Mouse (Mus musculus) midbrain, embryonic 10.5 days (tissue): Measurements from ENCODE around the gene Iqcf1. TPM values are rescaled to one million over a fixed set of nuclear protein-coding genes. Genes with fewer than 3 reads are reported as not detected.
A peak's percentile ranks its signal among the peaks of the same experiment; 100 is the strongest.
"Not testable (repeated sequence)": the region's sequence is repeated elsewhere in the genome, so short reads cannot be mapped to it uniquely, and the experiment has no call there.

Experiments used
- DNase-seq: peaks from one replicate; pipeline ENCODE4 v3.0.0-alpha.2; 2017; ENCODE audit warnings: low spot score
- H3K27ac ChIP-seq: fragments of 300-500 bp; sonication (generic); replicated peaks from 2 replicates; pipeline ENCODE4 v1.5.1; 2016; ENCODE audit warnings: mild to moderate bottlenecking
- H3K27me3 ChIP-seq: fragments of 300-500 bp; sonication (generic); 2 replicates; pipeline ENCODE4 v1.6.1; 2016; ENCODE audit warnings: low read depth, mild to moderate bottlenecking; ENCODE audit not compliant: poor library complexity, severe bottlenecking
- H3K36me3 ChIP-seq: fragments of 300-500 bp; sonication (generic); 2 replicates; pipeline ENCODE4 v1.6.1; 2016; ENCODE audit warnings: mild to moderate bottlenecking, moderate library complexity
- H3K4me1 ChIP-seq: fragments of 300-500 bp; sonication (generic); 2 replicates; pipeline ENCODE4 v1.6.1; 2016
- H3K4me3 ChIP-seq: fragments of 300-500 bp; sonication (generic); 2 replicates; pipeline ENCODE4 v1.5.1; 2016; ENCODE audit warnings: mild to moderate bottlenecking, moderate library complexity
- H3K9me3 ChIP-seq: fragments of 300-500 bp; sonication (generic); replicated peaks from 2 replicates; pipeline ENCODE4 v1.6.1; 2016; ENCODE audit warnings: mild to moderate bottlenecking
- WGBS: fragments of 180-500 bp; shearing (Covaris S2); methylation state at CpG from one replicate; pipeline ENCODE4 v1.1.7; 2016; 5-methylcytosine and 5-hydroxymethylcytosine counted together
- polyA plus RNA-seq: library from polyadenylated mRNA; unstranded; fragments of >200 nt; fragmentation: Nextera tagmentation; extraction: Ambion mirVana; gene quantifications from 2 replicates; pipeline ENCODE4 v1.2.1, GENCODE M21; 2016

The Iqcf1 gene
- polyA plus RNA-seq, 1 experiment from 2014 or later, result not detected

DNA sequence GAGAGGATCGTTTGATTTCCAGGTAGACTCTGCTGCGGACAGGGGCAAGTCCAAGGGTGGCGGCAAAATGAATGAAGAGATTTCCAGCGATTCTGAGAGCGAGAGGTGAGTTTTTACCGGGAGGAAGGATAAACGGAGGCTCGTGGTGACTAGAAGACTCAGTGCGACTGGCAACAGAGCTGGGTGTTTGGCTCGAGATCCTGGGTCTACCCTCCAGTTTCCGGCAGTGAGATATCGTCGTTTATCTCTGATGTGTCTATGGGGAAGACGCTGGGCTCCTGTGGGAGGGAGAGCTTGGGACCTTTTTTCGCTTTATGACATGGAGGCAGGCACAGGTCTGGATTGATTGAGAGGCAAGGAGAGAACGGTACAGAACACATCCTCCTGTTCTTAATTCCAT is 22.1 kb upstream of the Iqcf1 start:
- Histone ChIP-seq H3K9me3 (no peaks in the 10 kb centered on the region), H3K4me3 (peak overlapping the region; percentile 84), H3K4me1 (peaks cover 56% of the 10 kb centered on the region), H3K27me3 (peaks cover 7% of the 10 kb centered on the region; the same call in 1 of the 2 replicates), H3K36me3 (peaks cover 36% of the 10 kb centered on the region), H3K27ac (peak overlapping the region; percentile 80)
- no peak for DNase-seq
- 9% methylated on average over 16 of the region's 16 CpGs for WGBS

DNA sequence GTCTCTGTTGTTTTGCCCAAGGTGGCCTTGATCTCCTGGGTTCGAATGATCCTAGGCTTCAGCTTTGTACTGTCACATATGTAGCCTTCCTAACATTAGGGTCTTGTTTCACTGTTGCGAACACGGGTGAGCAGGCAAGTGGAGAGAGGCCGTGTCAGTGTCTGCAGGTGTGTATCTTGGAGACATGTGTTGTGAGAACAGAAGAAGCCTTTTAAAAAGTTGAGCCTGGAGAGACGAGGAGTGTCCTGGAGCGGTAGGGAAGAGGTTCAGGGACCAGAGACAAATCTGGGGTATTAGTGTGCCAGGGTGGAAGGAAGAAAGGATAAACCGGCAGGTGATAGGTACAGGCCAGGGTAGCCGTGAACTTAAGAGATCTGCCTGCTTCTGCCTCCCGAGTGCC is 21.7 kb upstream of the Iqcf1 start:
- H3K36me3 ChIP-seq, result peaks cover 40% of the 10 kb centered on the region
- peaks cover 51% of the 10 kb centered on the region for H3K4me1 ChIP-seq
- H3K4me3 ChIP-seq, result peak overlapping the region; percentile 84
- H3K27me3 ChIP-seq, result peaks cover 3% of the 10 kb centered on the region; the same call in 1 of the 2 replicates
- no peak overlapping the region for H3K27ac ChIP-seq
- no peaks in the 10 kb centered on the region for H3K9me3 ChIP-seq
- 86% methylated on average over 9 of the region's 9 CpGs for WGBS
- no peak for DNase-seq

DNA sequence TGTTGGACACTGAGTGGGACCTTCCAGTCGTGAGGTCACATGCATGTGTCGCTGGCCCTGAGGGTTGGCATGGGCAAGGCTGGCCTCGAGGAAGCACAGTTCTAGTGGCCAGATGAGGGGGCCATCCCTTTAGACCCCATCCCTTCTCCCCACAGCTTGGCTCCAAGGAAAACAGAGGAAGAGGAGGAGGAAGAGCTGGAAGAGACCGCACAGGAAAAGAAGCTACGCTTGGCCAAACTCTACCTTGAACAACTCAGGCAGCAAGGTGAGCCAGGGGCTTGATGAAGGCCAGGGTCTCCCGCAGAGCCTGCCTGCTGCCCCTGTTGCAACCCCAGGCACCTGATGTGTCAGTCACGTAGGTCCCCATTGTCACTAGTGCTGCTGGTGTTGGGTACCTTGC is 19.2 kb upstream of the Iqcf1 start:
- no peak overlapping the region for H3K4me3 ChIP-seq
- H3K27ac ChIP-seq, result no peak overlapping the region
- no peak for DNase-seq
- WGBS, result 95% methylated on average over 7 of the region's 7 CpGs
- H3K4me1 ChIP-seq, result peaks cover 28% of the 10 kb centered on the region
- no peaks in the 10 kb centered on the region for H3K27me3 ChIP-seq
- H3K9me3 ChIP-seq, result no peaks in the 10 kb centered on the region
- peaks cover 65% of the 10 kb centered on the region for H3K36me3 ChIP-seq

DNA sequence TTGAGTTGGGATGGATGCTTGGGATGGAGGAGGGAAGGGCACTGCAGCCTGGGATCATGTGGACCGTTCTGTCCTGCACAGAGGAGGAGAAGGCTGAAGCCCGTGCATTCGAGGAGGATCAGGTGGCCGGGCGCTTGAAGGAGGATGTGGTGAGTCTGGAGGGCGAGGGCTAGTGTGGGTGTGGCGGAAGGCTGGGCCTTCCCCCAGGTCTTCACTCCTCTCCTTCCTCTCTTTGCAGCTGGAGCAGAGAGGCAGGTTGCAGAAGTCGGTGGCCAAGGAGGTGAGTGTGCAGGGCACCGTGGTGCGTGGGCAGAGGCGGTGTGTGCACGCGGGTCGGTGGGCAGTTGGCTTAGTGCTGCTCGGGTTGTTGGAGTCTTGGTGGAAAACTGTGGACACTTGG is 18.7 kb upstream of the Iqcf1 start:
- H3K27me3 ChIP-seq, result no peaks in the 10 kb centered on the region
- H3K4me3 ChIP-seq, result no peak overlapping the region
- peaks cover 23% of the 10 kb centered on the region for H3K4me1 ChIP-seq
- H3K27ac ChIP-seq, result no peak overlapping the region
- WGBS, result 97% methylated on average over 15 of the region's 15 CpGs
- no peak for DNase-seq
- no peaks in the 10 kb centered on the region for H3K9me3 ChIP-seq
- peaks cover 70% of the 10 kb centered on the region for H3K36me3 ChIP-seq

DNA sequence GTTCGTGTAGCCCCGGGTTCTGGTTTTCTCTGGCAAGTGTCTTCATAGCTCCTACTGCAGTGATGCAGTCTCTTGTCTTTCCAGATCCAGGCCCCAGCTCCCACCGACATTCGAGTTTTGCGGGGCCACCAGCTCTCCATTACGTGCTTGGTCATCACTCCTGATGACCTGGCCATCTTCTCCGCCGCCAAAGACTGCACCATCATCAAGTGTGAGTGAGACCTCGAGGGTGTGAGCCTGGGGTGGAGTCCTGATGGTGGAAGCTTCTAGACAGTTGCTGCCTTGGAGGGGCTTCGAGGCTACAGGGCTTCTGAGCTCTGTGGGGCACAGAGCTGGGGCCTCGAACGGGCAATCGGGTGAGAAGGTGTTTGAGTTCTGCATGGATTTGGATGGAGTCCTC is 18.1 kb upstream of the Iqcf1 start:
- DNase-seq, result no peak
- H3K4me3 ChIP-seq, result no peak overlapping the region
- no peaks in the 10 kb centered on the region for H3K9me3 ChIP-seq
- peaks cover 75% of the 10 kb centered on the region for H3K36me3 ChIP-seq
- H3K4me1 ChIP-seq, result peaks cover 17% of the 10 kb centered on the region
- WGBS, result 94% methylated on average over 13 of the region's 13 CpGs
- H3K27me3 ChIP-seq, result no peaks in the 10 kb centered on the region
- H3K27ac ChIP-seq, result no peak overlapping the region

DNA sequence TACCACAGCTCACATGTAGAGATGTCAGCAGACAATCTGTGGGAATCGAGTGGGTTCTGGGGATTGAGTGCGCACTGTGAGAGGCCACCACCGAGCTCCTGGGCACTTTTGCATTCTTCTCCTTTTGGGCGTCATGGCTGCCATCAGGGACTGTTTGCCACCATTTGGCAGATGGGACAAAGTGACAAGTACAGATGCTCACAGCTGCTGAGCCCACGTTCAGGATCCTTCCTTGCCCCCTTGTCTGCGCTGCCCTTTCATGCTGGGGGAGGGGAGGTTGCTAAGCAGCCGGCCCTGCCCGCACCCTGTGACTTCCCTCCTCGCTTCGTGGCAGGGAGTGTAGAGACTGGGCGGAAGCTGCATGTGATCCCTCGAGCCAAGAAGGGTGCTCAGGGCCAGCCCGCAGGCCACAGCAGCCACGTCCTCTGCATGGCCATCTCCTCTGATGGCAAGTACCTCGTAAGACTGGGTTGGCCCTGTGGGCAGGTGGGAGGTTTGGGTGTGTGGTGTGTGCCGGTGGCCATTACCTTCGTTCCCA is 17.1 kb upstream of the Iqcf1 start:
- Histone ChIP-seq H3K27ac (no peak overlapping the region), H3K36me3 (peaks cover 75% of the 10 kb centered on the region), H3K9me3 (no peaks in the 10 kb centered on the region), H3K27me3 (no peaks in the 10 kb centered on the region), H3K4me1 (peaks cover 9% of the 10 kb centered on the region), H3K4me3 (no peak overlapping the region)
- DNase-seq, result no peak
- 88% methylated on average over 17 of the region's 17 CpGs for WGBS

DNA sequence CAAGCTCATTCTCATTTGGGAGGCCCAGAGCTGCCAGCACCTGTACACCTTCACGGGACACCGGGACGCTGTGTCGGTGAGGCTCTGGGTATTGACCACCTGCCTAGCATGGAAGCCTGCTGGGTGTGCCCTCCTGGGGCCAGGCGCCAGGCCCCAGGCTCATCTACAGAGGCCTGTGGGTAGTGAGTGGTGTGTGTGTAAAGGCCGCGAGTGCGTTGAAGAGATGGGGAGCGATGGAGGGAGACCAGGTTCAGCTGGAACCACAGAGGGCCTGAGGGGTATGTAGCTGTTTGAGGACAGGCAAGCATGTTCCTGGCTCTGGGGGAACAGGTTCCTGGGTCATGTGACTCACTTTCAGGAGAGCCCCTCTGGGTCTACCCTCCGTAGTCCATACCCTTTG is 16.6 kb upstream of the Iqcf1 start:
- Histone ChIP-seq H3K27ac (no peak overlapping the region), H3K4me3 (no peak overlapping the region), H3K4me1 (peaks cover 4% of the 10 kb centered on the region), H3K27me3 (no peaks in the 10 kb centered on the region), H3K9me3 (no peaks in the 10 kb centered on the region), H3K36me3 (peaks cover 75% of the 10 kb centered on the region)
- DNase-seq, result no peak
- 95% methylated on average over 10 of the region's 10 CpGs for WGBS

DNA sequence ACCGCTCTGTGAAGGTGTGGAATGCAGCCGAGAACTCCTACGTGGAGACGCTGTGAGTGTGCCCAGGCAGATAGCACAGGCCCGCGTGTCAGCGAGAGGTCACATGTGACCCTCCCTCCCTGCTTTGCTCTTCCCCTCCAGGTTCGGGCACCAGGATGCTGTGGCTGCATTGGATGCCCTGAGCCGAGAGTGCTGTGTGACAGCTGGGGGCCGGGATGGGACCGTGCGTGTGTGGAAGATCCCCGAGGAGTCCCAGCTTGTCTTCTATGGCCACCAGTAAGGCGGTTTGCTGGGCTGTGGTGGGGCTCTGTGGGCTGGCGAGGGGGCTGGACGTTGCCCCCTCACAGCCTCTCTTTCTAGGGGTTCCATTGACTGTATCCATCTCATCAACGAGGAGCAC is 16.2 kb upstream of the Iqcf1 start:
- Histone ChIP-seq H3K36me3 (peaks cover 75% of the 10 kb centered on the region), H3K4me1 (no peaks in the 10 kb centered on the region), H3K27ac (no peak overlapping the region), H3K27me3 (no peaks in the 10 kb centered on the region), H3K9me3 (no peaks in the 10 kb centered on the region), H3K4me3 (no peak overlapping the region)
- no peak for DNase-seq
- 94% methylated on average over 17 of the region's 17 CpGs for WGBS

DNA sequence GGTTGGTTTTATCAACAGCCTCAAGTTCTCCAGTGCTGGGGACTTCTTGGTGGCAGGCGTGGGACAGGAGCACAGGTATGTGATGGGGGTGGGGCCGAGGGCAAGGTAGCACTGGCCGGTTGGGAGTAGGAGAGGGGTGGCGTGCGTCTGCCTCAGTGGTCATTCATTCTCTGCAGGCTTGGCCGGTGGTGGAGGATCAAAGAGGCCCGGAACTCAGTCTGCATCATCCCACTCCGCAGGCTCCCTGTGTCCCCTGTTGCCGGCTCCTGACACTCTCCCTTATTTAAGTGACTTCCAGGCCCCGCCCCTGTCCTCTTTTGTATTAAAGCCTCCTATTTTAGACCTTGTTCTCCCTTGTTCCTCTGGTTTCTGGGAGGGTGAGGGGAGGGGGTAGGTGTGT is 14.7 kb upstream of the Iqcf1 start:
- WGBS, result 81% methylated on average over 10 of the region's 10 CpGs
- Histone ChIP-seq H3K27me3 (no peaks in the 10 kb centered on the region), H3K36me3 (peaks cover 63% of the 10 kb centered on the region), H3K9me3 (no peaks in the 10 kb centered on the region), H3K27ac (no peak overlapping the region), H3K4me1 (no peaks in the 10 kb centered on the region), H3K4me3 (no peak overlapping the region)
- no peak for DNase-seq

DNA sequence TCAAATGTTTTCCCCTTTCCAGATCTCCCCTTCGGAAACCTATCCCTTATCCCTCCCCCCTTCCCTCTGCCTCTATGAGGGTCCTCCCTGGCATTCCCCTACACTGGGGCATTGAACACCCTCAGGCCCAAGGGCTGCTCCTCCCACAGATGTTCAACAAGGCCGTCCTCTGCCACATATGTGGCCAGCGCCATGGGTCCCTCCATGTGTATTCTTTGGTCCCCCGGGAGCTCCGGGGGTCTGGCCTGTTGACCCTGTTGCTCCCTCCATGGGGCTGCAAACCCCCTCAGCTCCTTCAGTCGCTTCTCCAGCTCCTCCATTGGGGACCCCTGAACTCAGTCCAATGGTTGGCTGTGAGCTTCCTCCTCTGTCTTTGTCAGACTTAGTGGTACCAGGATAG is 12.2 kb upstream of the Iqcf1 start:
- peaks cover 39% of the 10 kb centered on the region for H3K36me3 ChIP-seq
- H3K27me3 ChIP-seq, H3K4me3 ChIP-seq, H3K9me3 ChIP-seq, H3K4me1 ChIP-seq, DNase-seq, H3K27ac ChIP-seq: not testable (repeated sequence)
- WGBS, result 90% methylated on average over 6 of the region's 6 CpGs

DNA sequence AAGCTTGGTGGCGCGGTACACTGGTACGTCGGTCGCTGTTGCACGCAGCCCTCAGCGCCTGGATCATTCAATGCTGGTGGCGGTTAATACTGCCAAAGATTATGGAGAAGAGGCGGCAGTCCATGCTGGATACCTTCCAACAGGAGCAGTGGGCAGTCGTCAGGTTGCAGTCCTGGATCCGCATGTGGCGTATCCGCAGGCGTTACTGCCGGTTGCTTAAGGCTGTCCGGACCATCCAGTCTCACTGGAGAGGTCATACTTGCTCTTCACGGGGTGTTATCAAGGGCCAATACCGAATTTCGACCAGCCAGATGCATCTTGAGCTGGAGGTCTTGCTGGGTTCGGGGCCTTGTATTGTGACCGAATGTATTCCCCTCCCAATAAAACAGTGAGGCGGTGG is 2.1 kb downstream of the Iqcf1 start:
- no peak overlapping the region for H3K4me3 ChIP-seq
- no peaks in the 10 kb centered on the region for H3K4me1 ChIP-seq
- 90% methylated on average over 22 of the region's 22 CpGs for WGBS
- H3K27me3 ChIP-seq, result no peaks in the 10 kb centered on the region
- H3K36me3 ChIP-seq, result no peaks in the 10 kb centered on the region
- no peak for DNase-seq
- no peaks in the 10 kb centered on the region for H3K9me3 ChIP-seq
- no peak overlapping the region for H3K27ac ChIP-seq

DNA sequence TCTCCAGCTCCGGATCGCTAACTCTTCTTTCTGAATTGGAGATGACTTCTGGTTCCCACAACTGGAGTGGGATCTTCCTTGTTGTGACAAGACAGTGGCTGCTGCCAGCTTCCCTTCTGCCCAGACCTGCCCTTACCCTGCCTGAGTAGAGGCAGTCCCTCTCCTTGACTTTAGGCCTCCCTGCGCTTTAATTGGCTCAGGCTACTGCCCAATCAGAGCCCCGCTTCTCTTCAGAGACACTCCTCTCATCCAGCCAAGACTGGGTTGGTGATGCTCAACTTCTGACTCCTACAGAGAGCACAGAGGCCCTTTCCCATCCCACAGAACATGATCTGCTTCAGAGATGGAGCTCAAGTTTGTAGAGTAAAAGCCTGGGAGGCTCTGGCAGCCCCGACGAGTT is 4.5 kb downstream of the Iqcf1 start:
- WGBS, result 71% methylated on average over 6 of the region's 6 CpGs
- no peak overlapping the region for H3K27ac ChIP-seq
- no peak for DNase-seq
- no peaks in the 10 kb centered on the region for H3K27me3 ChIP-seq
- no peaks in the 10 kb centered on the region for H3K9me3 ChIP-seq
- H3K36me3 ChIP-seq, result no peaks in the 10 kb centered on the region
- no peaks in the 10 kb centered on the region for H3K4me1 ChIP-seq
- H3K4me3 ChIP-seq, result no peak overlapping the region

DNA sequence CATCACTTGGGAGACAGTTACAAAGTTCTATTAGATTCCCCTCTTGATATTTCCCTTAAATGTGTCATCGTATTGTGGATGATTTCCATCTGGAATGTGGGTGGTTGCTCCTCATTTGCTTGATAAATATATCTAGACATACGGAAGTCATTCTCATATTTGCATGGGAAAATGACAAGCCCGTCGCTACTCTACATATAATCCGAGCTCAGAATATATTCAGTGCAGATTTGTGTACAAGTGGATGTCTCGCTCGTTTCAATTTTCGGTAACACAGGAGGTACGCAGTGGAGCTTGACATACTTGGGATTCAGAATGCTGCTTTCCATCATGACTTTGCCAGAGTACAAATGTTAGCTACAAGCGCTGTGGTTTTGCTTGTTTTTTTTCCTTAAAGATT is 9.6 kb downstream of the Iqcf1 start:
- Histone ChIP-seq H3K4me3 (no peak overlapping the region), H3K9me3 (no peaks in the 10 kb centered on the region), H3K27me3 (no peaks in the 10 kb centered on the region), H3K27ac (no peak overlapping the region), H3K4me1 (no peaks in the 10 kb centered on the region), H3K36me3 (no peaks in the 10 kb centered on the region)
- 95% methylated on average over 10 of the region's 10 CpGs for WGBS
- DNase-seq, result no peak
